Mouse (Mus musculus): ENCODE data around the gene Retreg1.

GRCm38 (mm10) chr15:25805336-25806110, 37.5 kb upstream of the Retreg1 start:
- peak; percentile 91 for TF ChIP-seq CTCF (conservative IDR thresholded peaks at IDR 0.05; ENCODE audit: low read length)
- no peak for TF ChIP-seq POU5F1 (IDR thresholded peaks at IDR 0.05; ENCODE audit: borderline replicate concordance, low read length)
- TF ChIP-seq NANOG (IDR thresholded peaks at IDR 0.05; ENCODE audit: borderline replicate concordance, low read length): no peak

All from E14TG2a.4 (cell line).